Mouse (Mus musculus): ENCODE measurements around the gene Mesp1.
"Not testable (repeated sequence)": the region's sequence is repeated elsewhere in the genome, so short reads cannot be mapped to it uniquely, and the experiment has no call there.

The Mesp1 gene

DNA sequence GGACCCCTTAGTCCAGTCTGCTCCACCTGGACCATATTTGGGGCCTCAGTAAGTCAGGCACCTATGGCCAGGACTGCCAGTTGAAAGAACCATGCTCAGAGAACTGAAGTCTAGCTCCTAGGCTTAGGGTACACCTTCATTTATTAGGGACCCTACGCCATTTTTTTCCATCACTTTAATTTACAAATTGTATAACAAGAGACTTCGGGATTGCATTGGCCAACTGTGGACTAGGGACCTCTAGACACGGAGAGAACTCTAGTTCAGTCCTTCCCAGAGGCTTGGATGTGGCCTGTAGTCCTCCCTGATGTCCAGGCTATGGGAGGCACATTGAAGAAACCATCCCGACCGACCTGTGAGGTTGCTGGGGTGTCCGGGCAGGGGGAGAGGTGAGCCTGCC is at the start of gene Mesp1:
Gene Mesp1 (minus strand): TSS at position 101 of the 400 bp plus-strand sequence.
- no peak for DNase-seq

DNA sequence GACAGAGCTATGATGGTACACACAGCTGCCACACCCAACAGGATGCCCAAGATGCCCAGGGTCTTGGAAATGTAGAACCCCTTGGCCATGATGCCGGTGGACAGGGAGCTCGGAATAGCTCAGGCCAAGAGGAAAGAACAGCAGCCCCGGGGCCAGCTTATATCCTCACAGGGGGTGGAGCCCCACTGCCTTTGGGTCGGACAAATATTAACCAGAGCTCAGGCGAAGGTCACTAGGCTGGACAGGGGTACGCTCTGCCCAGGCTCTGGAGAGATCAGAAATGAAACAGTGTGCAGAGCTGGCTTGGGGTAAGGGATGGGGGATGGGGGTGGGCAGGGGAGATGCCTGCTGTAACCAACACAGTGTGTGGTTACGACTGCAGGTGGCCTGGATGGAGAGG is 48.6 kb upstream of the Mesp1 start:
- no peak for DNase-seq

DNA sequence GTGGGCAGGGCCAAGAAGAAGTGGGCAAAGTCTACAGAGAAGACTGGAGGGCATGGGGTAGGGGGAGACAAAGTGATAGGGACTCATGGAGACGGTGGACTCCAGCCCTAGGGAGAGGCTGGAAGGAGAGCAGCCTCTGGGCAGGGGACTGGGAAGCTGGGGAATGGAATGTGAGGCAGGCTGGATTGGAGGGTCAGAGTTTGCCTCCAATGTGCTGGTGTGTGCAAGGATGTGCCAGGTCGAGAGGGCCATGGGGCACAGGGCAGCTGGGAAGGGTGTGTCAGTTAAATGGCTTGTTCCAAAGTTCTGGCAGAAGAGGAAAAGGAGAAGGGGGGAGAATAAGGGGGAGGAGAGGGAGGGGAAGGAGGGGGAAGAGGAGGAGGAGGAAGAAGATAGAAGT is 43.7 kb upstream of the Mesp1 start:
- DNase-seq = no peak

DNA sequence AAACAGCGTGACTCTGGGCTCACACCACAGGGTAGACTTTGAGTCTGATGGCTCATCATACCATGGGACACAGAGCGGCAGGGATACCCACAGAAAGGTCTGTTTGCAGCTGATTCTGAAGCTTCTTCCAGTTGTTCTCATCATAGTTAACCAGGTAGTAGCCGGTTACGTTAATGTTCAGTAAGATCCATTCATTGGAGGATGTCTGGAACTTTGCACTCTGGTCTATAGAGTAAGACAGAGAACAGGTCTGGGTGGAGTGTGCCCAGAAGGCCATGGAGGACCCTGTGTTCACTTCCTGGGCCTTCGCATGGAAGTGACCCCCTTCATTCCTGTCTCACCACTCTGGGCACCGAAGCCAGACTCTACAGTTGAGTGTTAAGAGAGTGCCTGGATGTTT is 41.6 kb upstream of the Mesp1 start:
- DNase-seq = no peak

DNA sequence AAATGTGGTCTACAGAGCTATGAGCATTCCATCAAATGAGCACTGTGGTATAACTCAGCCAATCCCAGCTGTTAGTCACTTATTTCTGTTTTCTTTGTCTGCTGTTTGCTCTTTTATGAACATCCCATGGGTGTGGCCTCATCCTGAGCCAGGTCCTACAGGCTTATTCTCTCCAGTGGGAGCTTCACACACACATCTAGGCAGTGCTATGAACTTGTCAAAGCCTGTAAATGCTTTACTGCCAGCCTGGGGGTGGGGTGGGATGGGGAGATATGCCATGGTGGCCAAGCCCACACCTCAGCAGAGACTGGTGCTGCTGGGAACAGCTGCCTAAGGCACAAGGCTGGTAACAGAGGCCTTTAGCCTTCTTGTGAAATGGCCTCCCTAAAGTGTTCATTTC is 39.4 kb upstream of the Mesp1 start:
- DNase-seq = no peak

DNA sequence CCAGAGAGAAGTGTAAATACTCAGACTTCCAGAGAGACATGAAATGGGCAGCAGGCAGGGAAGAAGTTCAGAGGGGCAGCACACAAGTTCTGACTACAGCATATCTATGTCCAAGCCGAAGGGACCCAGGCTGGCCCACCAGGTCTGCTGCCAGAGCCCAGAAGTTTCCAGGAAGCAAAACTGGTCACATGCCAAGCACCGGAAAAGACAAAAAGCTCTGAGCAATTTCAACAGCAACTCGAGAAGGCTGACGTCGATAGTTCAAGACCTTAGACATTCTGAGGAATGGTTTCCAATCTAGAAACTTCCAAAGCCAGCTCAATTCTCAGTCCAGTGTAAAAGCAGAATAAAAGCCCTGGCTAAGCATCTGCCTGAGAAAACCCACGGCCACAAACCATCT is 38.0 kb upstream of the Mesp1 start:
- no peak for DNase-seq

DNA sequence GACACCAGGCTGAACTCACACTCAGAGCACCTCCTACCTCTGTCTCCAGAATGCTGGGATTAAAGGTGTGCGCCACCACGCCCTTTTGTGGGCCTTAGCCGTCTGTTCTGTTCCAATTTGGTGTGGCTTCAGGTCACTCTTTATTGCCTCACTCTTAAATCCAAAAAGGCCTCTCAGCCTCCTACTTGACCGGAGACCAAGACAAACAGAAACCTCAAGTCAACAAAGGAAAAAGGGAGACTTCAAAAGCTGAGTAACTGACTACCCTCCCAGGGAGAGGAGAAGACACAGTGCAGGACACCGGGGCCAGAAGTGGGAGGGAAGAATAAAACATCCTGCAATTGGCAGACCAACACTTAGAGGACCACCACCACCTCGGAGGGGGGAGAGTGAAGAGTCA is 37.6 kb upstream of the Mesp1 start:
- no peak for DNase-seq

DNA sequence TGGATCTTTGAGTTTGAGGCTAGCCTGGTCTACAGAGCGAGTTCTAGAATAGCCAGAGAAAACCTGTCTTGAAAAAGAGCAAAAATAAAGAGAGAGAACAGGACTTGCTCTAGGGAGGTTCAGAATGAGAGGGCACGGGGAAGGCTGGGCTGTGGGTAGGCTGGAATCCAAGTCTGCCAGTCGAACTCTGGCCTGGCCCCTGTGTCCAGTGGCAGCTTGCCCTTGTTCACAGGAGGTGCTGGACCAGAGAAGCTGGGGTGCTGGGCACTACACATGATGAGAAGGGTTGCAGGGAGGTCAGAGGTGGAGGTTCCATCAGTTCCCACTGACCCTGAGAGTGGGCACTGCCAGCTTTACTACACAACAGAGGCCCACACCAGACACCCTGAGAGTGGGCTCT is 34.8 kb upstream of the Mesp1 start:
- no peak for DNase-seq

DNA sequence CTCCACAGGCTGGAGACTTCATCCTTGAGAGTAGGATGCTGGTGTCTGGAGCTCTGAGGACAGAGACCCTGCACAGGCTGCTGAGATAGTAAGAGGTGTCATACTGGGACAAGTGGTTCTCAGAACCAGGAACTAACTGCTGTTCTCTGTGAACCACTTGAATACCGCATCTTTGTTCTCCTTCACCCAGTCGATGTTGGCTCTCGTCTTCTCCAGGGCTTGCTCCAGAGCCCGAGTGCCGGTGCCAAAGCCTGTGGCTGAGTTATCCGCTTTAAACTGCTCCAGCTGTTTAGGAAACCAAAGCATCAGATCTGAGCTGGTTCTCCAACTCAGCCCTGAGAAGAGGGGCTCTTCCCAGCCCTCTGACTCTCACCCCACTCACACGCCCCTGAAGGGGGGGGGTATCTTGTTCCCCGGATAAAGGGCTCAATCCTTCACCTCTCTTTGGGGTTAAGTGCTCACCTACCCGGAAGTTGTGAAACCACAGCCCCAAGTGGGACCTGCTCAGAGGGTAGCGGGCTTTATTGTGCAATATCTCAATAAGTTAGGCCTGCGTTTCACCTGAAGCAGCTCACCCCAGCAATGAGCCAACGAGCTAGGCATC is 28.6 kb upstream of the Mesp1 start:
- DNase-seq = no peak

DNA sequence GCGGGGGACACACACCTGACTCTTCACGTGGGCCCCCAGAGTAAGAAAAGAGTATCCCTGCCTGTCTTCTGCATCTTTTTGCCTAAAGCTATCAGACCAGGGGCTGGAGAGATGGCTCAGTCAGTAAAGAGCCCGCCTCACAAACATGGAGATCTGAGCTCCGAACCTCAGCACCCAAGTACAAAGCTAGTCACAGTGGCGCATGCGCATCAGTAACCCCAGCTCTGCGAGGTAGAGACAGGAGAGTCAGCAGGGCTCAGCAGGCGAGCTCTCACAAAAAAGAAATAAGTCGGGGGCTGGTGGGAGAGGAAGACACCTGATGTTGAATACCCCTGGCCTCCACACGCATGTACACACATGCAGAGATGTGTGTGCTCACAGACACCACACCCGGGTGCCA is 26.4 kb upstream of the Mesp1 start:
- no peak for DNase-seq

DNA sequence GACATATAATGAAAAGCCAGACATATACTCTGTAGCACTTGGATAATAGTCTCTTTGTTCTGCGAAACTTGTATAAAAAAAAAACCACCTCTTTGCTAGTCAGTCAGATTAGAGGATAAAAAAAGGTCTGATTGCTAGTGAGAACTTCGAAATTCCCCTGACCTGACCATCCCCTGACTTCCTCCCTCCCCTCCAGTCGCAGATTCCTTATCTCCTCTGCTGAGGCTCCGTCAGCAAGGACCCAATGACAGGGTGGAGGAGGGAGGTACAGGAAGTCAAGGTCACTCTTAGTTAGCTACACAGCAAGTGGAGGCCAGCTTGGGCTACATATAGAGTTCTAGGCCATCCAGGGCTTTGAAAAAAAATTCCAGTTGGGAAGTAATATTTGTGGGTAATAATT is 25.9 kb upstream of the Mesp1 start:
- no peak for DNase-seq

DNA sequence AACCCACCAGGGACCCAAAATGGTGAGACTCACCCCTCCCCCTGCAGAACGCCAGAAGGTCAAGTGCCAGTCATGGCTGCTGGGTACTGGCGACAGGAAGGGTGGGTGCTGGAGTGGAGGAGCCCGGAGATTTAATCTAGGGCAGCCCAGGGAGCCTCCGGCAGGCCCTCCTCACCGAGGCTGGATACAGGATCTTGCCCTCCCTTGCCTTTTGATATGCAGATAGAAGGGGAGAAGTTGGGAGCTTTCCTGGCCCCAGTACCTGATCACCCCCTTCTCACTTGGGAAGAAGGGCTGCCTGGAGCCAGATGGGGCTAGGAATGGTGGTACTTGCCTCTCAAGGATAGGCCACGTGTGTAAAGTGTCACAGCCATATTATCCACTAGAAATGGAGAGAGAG is 24.7 kb upstream of the Mesp1 start:
- no peak for DNase-seq

DNA sequence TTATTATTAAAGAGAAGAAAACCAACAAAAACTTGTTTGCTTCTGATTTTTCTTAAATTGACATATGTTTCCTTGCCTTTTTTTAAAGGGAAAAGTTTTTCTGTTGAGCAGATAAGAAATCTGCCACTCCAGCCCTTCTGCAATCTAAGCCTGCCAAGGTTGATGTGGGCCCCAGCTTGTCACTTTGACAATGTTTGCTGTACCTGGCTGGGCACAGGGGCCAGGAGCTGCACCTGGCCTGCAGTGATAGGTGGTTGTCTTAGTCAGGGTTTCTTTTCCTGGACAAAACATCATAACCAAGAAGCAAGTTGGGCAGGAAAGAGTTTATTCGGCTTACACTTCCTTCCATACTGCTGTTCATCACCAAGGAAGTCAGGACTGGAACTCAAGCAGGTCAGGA is 19.8 kb upstream of the Mesp1 start:
- no peak for DNase-seq

DNA sequence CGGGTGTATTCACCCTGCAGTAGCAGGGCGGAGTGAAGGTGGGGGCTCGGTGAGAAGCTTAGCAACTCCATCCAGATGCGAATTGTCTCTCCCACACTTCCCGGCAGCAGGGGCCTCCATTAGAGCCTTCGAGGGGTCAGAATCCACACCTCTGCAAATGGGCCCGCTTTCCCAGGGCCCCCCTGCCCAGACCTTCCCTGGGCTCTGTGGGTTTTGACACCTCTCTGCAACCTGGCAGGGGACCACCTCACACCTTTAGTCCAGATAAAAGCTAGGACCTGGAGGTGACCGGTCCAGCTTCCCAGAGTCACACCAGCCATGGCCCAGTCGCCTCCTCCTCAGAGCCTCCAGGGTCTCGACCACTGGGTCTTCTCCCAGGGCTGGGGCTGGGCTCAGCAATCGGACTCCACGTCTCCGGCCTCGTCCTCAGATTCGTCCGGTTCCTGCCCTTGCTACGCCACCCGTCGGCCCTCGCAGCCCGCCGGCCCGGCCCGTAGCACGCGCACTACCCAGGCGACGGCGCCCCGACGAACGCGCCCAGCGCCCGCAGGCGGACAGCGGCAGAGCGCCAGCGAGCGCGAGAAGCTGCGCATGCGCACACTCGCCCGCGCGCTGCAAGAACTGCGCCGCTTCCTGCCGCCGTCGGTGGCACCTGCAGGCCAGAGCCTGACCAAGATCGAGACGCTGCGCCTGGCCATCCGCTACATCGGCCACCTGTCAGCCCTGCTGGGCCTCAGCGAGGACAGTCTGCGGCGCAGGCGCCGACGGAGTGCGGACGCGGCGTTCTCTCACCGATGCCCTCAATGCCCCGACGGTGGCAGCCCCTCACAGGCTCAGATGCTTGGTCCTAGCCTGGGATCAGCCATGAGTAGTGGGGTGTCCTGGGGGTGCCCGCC is 17.3 kb upstream of the Mesp1 start, which contains the start of gene Mesp2:
Gene Mesp2 (plus strand): TSS at position 117 of the 896 bp plus-strand sequence.
- DNase-seq = peak; percentile 82 to 83

DNA sequence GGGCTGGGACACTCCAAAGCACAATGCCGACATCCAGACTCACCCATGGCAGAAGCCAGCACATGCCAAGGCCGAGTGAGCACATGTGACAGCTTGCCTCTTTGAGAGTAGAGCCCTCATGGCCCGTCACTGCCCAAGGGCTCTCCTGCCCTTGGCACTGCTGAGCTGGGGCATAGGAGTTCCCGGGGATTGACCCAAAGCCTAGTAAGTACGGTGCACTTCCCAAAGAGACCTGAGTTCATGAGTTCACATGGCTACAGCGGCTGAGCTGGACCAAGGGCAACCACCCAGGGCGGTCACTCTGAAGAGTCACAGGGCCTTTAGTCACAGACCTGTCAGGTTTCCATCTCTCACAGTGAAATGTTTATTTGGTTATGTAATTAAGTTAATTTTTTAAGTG is 15.0 kb upstream of the Mesp1 start:
- no peak for DNase-seq

DNA sequence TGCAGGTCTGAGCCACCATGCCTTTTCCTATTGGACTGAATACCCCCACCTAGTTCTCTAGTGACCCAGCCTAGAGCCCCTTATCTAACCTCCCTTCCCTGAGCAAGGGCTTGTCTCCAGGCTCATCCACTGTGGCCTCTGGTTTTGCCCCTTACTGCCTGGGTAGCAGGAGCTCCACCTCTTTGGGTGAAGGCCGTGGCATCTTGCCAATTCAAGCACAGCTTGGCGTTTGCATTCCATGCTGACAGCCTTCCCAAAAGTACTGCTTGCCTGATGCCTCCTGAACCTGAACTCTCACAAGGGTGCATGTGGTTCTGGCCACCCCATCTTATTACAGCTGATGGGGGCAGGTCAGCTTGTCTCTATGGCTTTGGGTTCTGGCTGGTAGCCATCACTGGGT is 10.3 kb upstream of the Mesp1 start:
- DNase-seq = peak in 1 of 2 experiments; percentile 32

DNA sequence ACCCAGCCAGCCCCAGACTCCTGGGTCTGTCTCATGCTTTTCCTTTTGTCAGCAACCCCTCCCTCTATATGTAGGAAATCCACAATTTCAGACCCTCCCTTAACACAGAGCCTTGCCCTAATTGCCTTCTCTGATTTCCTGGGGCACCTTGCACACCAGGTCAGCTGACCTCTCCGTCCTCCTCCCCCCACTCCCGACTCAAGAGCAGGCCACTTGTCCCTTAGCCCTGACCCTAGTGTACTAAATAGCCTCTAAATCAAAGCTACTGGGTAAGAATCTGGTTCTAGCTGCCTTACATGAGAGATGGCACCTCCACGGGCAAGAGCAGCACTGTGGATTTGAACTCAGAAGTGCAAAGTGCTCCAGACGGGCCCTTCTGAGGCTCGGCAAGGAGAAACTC is 8.4 kb upstream of the Mesp1 start:
- DNase-seq = no peak

DNA sequence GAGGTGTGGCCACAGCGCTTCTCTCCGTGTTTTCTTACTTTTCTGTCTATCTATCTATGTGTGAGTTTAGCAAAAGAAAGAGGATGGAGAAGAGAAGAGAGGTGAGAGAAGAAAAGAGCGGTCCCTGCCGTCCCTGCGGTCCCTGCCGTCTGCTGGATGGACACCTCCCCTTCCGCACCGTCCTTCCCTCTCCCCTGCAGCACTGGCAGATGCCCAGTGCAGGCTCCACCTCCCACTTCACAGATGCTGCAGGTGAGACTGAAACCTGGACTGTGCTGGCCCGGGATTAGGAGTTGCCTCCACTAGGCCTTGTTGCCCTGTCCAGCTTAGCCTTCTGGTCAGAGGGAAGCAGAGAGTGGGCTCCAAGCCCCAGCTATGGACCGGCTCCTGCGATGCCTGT is 7.8 kb upstream of the Mesp1 start:
- DNase-seq = no peak

DNA sequence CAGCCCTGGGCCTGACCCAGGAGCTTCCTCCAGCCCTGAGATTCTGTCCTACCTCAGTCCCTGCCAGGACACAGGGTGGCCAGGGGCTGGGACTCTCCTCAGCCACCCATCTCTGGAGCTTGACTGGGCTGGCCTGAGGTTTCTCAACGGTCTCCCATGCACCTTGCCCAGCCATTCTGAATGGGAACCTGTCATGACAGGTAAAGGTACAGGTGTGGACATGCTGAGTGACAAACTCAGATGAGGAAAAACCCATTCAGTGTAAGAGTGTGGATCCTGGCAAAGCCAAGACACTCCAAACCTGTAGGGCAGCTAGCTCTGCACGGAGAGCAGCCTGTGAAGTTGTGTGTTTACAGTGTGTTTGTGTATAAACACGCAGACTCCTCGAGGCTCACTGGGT is 6.7 kb upstream of the Mesp1 start:
- no peak for DNase-seq

DNA sequence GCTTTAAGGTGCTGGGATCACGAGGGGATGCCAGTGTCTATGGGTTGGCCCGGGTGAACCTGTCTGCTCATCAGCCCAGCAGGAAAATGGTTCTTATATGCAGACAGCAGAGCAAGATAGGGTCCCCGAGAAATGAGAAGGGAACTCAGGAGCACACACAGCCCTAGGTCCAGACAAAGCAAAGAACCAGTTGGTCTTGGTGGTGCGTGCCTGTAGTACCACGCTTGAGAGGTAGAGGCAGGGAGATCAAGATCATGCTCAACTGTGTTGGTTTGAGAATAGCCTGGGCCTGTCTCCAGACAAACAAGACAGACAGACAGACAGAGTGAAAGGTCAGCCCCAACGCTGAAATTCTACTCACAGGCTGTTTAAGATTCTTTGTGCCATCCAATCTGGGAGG is 5.9 kb upstream of the Mesp1 start:
- no peak for DNase-seq

DNA sequence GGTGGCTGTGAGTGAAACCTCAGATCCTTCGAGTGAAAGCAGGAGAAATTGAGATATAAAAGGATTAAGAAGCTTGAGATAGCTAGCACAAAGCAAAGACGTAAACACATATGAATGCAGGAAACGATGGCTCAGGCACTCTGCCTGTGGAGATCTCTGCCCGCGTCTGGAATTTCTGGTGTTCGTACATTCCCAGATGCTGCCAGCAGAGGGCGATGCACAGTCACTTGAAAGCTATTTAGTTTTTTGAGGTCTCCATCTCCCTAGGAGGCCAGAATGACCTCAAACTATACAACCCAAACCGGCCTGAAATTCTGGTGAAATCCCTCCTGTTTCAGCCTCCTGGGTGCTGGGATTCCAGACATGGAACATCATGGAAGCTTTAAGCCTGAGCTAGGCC is 5.5 kb upstream of the Mesp1 start:
- DNase-seq = peak; percentile 83 to 87

DNA sequence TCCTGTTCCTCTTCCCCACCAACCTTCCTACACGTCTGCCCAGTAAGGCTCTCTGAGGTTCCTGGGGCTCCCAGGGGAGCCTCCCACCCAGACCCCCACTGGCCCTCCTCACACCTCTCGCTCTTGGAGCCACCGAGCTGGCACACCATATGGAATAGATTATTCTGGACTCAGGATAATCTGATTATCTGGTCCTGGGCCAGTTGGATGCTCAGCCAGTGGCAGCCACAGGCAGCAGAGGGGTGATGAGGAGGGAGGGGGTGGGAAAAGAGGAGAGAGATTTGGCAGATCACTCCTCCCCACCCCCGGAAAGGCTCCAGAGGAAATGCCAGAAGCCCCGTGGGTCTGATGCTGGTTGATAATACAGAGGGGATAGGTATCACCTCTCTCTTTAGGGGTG is 5.0 kb upstream of the Mesp1 start:
- no peak for DNase-seq

DNA sequence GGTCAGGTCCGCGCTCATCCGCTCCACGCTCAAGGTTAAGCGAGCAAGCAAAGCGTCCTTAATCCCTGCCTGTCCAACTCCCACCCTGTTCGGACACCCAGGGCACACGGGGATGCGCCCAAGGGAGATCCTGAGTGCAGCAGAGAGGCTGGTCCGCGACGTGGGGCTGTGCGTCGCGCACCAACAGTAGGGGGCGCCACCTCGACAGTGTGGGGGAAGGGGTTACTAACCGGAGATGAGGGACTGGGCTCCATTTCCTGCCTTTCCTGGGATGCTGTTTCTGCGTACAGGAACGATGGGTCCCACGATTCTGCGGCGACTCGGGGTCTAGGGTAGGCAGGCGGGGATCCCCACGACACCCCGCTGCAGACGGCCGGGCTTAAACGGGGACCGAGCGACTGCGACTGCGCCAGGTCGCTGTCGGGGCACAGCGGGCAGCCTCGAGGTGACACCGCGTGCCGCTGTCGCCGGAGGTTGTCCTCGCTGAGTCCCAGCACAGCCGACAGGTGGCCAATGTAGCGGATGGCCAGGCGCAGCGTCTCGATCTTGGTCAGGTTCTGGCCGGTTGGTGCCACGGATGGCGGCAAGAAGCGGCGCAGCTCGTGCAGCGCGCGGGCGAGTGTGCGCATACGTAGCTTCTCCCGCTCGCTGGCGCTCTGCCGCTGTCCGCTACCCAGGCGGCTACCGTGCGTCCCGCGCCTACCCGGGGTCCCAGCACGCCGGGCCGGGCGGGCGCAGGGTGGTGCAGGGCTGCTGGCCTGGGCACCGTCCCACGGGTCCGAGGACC is 760 bp downstream of the Mesp1 start:
- DNase-seq = peak; percentile 46 to 67

DNA sequence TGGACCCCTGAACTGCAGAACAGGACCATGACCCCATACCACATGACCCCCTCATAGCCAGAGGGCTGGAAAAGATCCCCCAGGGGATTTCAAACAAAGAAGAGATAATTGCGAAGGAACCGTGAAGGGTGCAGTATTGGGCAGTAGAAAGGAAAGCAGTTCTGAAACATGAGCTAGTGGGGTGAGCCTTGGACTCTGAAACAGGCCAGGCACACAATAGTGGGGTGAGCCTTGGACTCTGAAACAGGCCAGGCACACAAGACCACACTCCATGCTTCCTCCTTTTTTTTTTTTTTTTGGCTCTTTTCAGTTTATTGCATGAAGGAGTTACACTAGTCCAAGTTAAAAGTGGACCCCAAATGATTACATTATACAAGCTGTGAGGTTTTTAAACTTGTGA is 3.8 kb downstream of the Mesp1 start:
- not testable (repeated sequence) for DNase-seq

Measured in cerebellum, postnatal 14 days (tissue).